12 mouse cellular contexts compared by ENCODE assay signal in the genomic region with DNA sequence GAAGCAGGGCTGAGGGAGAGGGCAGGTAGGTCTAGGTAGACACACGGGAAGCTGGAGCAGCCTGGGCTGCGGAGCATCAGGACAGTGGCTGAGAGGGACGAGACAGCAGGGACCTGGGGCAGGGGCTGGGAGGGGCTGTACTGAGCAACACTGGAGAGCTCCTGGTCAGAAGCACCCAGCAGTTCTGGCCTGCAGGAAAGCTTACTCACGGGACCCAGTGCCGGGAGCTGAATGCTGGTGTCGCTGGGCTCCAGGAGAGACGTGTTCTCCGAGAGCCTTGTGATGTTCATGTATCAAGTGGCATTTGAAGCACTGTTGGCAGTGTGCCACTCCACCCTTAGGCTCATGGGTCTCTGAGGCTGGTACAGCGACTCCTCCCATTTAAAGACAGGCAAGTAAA.
A peak's percentile ranks its signal among the peaks of the same experiment; 100 is the strongest.
DNase-seq lines count a peak whose midpoint lies in the region; ATAC-seq and TF ChIP-seq lines count a peak whose summit lies in the region.
"Had no signal": no experiment of that assay in that cellular context is flagged by ENCODE, and none has a peak within 500 bp of the region (broad histone marks: within the 10 kb centered on the region; RNA-seq: fewer than 3 reads in every experiment).

No protein-coding gene starts in this region.

- peak overlapping the region; percentile 45 for H3K4me2 ChIP-seq in heart, embryonic 15.5 days
- no peak overlapping the region for H3K4me2 ChIP-seq in forebrain, embryonic 14.5 days (ENCODE audit: low read length)
- H3K4me2 ChIP-seq in lung, postnatal 0 days (replicated peaks; ENCODE audit: low read depth, low read length), result no peak overlapping the region
- H3K4me2 ChIP-seq: liver, embryonic 11.5 days had no signal

- peak overlapping the region; percentile 97 for H3K27ac ChIP-seq in heart, embryonic 15.5 days
- H3K27ac ChIP-seq in forebrain, embryonic 14.5 days (ENCODE audit: low read depth, low read length), result no peak overlapping the region
- H3K27ac ChIP-seq in lung, postnatal 0 days (ENCODE audit: low read length), result peak overlapping the region; percentile 20; the same call in 1 of the 2 replicates

- intact Hi-C loops in heart, postnatal 36 days (cut with DNase I), result no loop called here

- no peaks in the 10 kb centered on the region for H3K27me3 ChIP-seq in heart, embryonic 15.5 days
- H3K27me3 ChIP-seq in forebrain, embryonic 14.5 days (replicated peaks; ENCODE audit: control insufficient read depth, insufficient read depth, low read length), result no peaks in the 10 kb centered on the region
- H3K27me3 ChIP-seq in lung, postnatal 0 days (replicated peaks; ENCODE audit: insufficient read depth, low read length), result no peaks in the 10 kb centered on the region

- no peaks in the 10 kb centered on the region for H3K36me3 ChIP-seq in heart, embryonic 15.5 days
- no peaks in the 10 kb centered on the region for H3K36me3 ChIP-seq in forebrain, embryonic 14.5 days (ENCODE audit: control insufficient read depth, insufficient read depth, low read length)
- no peaks in the 10 kb centered on the region for H3K36me3 ChIP-seq in lung, postnatal 0 days (ENCODE audit: insufficient read depth, low read length)

- no peaks in the 10 kb centered on the region for H3K9me3 ChIP-seq in heart, embryonic 15.5 days (replicated peaks)
- H3K9me3 ChIP-seq in forebrain, embryonic 14.5 days (replicated peaks; ENCODE audit: control insufficient read depth, low read length), result no peaks in the 10 kb centered on the region
- H3K9me3 ChIP-seq in lung, postnatal 0 days (ENCODE audit: low read length), result no peaks in the 10 kb centered on the region

- peaks cover 33% of the 10 kb centered on the region for H3K4me1 ChIP-seq in heart, embryonic 15.5 days (replicated peaks)
- H3K4me1 ChIP-seq in forebrain, embryonic 14.5 days (ENCODE audit: control insufficient read depth, insufficient read depth, low read length), result no peaks in the 10 kb centered on the region
- peaks cover 8% of the 10 kb centered on the region; the same call in 1 of the 2 replicates for H3K4me1 ChIP-seq in lung, postnatal 0 days (ENCODE audit: insufficient read depth, low read depth, low read length)

- no peak overlapping the region for H3K4me3 ChIP-seq in heart, embryonic 15.5 days
- no peak overlapping the region for H3K4me3 ChIP-seq in forebrain, embryonic 14.5 days (ENCODE audit: low read depth, low read length)
- no peak overlapping the region for H3K4me3 ChIP-seq in lung, postnatal 0 days (ENCODE audit: low read depth, low read length)
- H3K4me3 ChIP-seq: erythroblast, embryonic 14.5 days had no signal

- whole genome bisulfite sequencing in heart, embryonic 15.5 days, result 48% methylated on average over 9 of the region's 9 CpGs
- 58% methylated on average over 9 of the region's 9 CpGs for WGBS in forebrain, embryonic 14.5 days
- WGBS in lung, postnatal 0 days, result 46% methylated on average over 9 of the region's 9 CpGs

- ATAC-seq in heart, embryonic 15.5 days (replicated peaks; ENCODE audit: insufficient number of reproducible peaks, insufficient read depth, low FRiP score, low read depth), result peak; percentile 89
- ATAC-seq in forebrain, embryonic 14.5 days, result 0 out of 2 replicates have a peak, but pooled peaks have one; percentile 32
- ATAC-seq in lung, postnatal 0 days, result peak; percentile 78
- ATAC-seq: CD4-positive, CD25-positive, alpha-beta regulatory T cell, adult 4 months had no signal

- H3K9ac ChIP-seq in heart, embryonic 15.5 days, result peak overlapping the region; percentile 28; the same call in 1 of the 2 replicates
- no peak overlapping the region for H3K9ac ChIP-seq in forebrain, embryonic 14.5 days (ENCODE audit: low read length)
- H3K9ac ChIP-seq in lung, postnatal 0 days (replicated peaks; ENCODE audit: low read depth), result no peak overlapping the region

- no peak for TF ChIP-seq CTCF in brain, embryonic 14.5 days (IDR thresholded peaks at IDR 0.05; ENCODE audit: borderline replicate concordance, extremely low read depth, insufficient read depth, insufficient read length)
- TF ChIP-seq CTCF in lung, postnatal 0 days (IDR thresholded peaks at IDR 0.05), result no peak

- TF ChIP-seq EP300 in lung, postnatal 0 days (IDR thresholded peaks at IDR 0.05), result no peak

- no peak for DNase-seq in heart, postnatal 36 days
- DNase-seq in brain, embryonic 14.5 days (ENCODE audit: low read depth), result peak; percentile 79
- DNase-seq in forebrain, embryonic 14.5 days (ENCODE audit: low spot score), result peak; percentile 71
- peak; percentile 71 for DNase-seq in lung, postnatal 0 days (ENCODE audit: low spot score)
- no peak for DNase-seq in ovary, postnatal 36 days (ENCODE audit: low spot score)
- no peak for DNase-seq in urinary bladder, adult 2 months (ENCODE audit: low spot score)
- DNase-seq: cerebellum, adult 11-12 months; thymus, postnatal 14 days had no signal

- no peak for TF ChIP-seq POLR2A in brain, embryonic 14.5 days (IDR thresholded peaks at IDR 0.05; ENCODE audit: borderline replicate concordance, extremely low read depth, insufficient read depth, insufficient read length, poor library complexity, severe bottlenecking)

Comparison
In these comparisons a context has a peak if more than half of its experiments do, and no peak if none do; other contexts are left out.
1. ATAC-seq: peak in every context shown above with its lines; median percentile 89 in heart, embryonic 15.5 days; 78 in lung, postnatal 0 days; 32 in forebrain, embryonic 14.5 days.
2. DNase-seq: peak in brain, embryonic 14.5 days (single experiment), forebrain, embryonic 14.5 days (single experiment) and lung, postnatal 0 days (single experiment); none in heart, postnatal 36 days (0 of 2), ovary, postnatal 36 days (single experiment) and urinary bladder, adult 2 months (single experiment).